Mouse (Mus musculus) hindbrain, embryonic 15.5 days (tissue): ENCODE results near the gene Hs6st3. TPM values are rescaled to one million over a fixed set of nuclear protein-coding genes. Genes with fewer than 3 reads are reported as not detected.
A peak's percentile ranks its signal among the peaks of the same experiment; 100 is the strongest.
"Not testable (repeated sequence)": the region's sequence is repeated elsewhere in the genome, so short reads cannot be mapped to it uniquely, and the experiment has no call there.

ENCODE experiments used
- ATAC-seq: fragments of 200-750 bp; cut with Nextera tagmentation; 2 replicates; pipeline ENCODE4 v1.8.0; 2017; ENCODE audit warnings: low read depth, moderate number of reproducible peaks, moderate TSS enrichment; ENCODE audit not compliant: low FRiP score
- H3K27ac ChIP-seq: fragments of 300-500 bp; sonication (generic); replicated peaks from 2 replicates; pipeline ENCODE4 v1.5.1; 2015; ENCODE audit warnings: mild to moderate bottlenecking, inconsistent platforms
- H3K27me3 ChIP-seq: fragments of 300-500 bp; sonication (generic); 2 replicates; pipeline ENCODE4 v1.6.1; 2015; ENCODE audit warnings: control low read depth, inconsistent platforms
- H3K36me3 ChIP-seq: fragments of 300-500 bp; sonication (generic); 2 replicates; pipeline ENCODE4 v1.6.1; 2015; ENCODE audit warnings: control low read depth, inconsistent platforms
- H3K4me1 ChIP-seq: fragments of 300-500 bp; sonication (generic); replicated peaks from 2 replicates; pipeline ENCODE4 v1.6.1; 2015; ENCODE audit warnings: control low read depth, inconsistent platforms
- H3K4me2 ChIP-seq: fragments of 300-500 bp; sonication (generic); 2 replicates; pipeline ENCODE4 v1.6.1; 2015; ENCODE audit warnings: moderate library complexity, mild to moderate bottlenecking, inconsistent platforms
- H3K4me3 ChIP-seq: fragments of 300-500 bp; sonication (generic); 2 replicates; pipeline ENCODE4 v1.5.1; 2015; ENCODE audit warnings: mild to moderate bottlenecking, inconsistent platforms
- H3K9ac ChIP-seq: fragments of 300-500 bp; sonication (generic); 2 replicates; pipeline ENCODE4 v1.6.1; 2015; ENCODE audit warnings: inconsistent platforms
- H3K9me3 ChIP-seq: fragments of 300-500 bp; sonication (generic); 2 replicates; pipeline ENCODE4 v1.6.1; 2016; ENCODE audit warnings: control low read depth, inconsistent platforms
- WGBS: fragments of 180-500 bp; shearing (Covaris S2); methylation state at CpG from one replicate; pipeline ENCODE4 v1.1.7; 2015; 5-methylcytosine and 5-hydroxymethylcytosine counted together
- polyA plus RNA-seq: library from polyadenylated mRNA; unstranded; fragments of >200 nt; fragmentation: Nextera tagmentation; extraction: Ambion mirVana; gene quantifications from 2 replicates; pipeline ENCODE4 v1.2.1, GENCODE M21; 2015

The Hs6st3 gene
- polyA plus RNA-seq, 1 experiment from 2014 or later, result 3.0 TPM

GRCm38 (mm10) chr14:119587365-119587764 is 449.2 kb downstream of the Hs6st3 start:
- not testable (repeated sequence) for H3K36me3 ChIP-seq, H3K9ac ChIP-seq, H3K4me3 ChIP-seq, H3K27me3 ChIP-seq, H3K9me3 ChIP-seq, ATAC-seq, H3K27ac ChIP-seq, H3K4me1 ChIP-seq, H3K4me2 ChIP-seq
- 92% methylated on average over 1 of the region's 1 CpGs for WGBS

- no peak overlapping the region for H3K4me3 ChIP-seq
- no peaks in the 10 kb centered on the region for H3K36me3 ChIP-seq
- no peak overlapping the region for H3K9ac ChIP-seq
- no peaks in the 10 kb centered on the region for H3K9me3 ChIP-seq
- no peak for ATAC-seq
- no peaks in the 10 kb centered on the region for H3K27me3 ChIP-seq
- no peak overlapping the region for H3K4me2 ChIP-seq
- no peak overlapping the region for H3K27ac ChIP-seq
- 60% methylated on average over 14 of the region's 14 CpGs for WGBS
- no peaks in the 10 kb centered on the region; the same call in 1 of the 2 replicates for H3K4me1 ChIP-seq
Observed at GRCm38 (mm10) chr14:119604327-119604726, 466.2 kb downstream of the Hs6st3 start.

- no peak overlapping the region for H3K4me2 ChIP-seq
- H3K4me3 ChIP-seq, result no peak overlapping the region
- ATAC-seq, result no peak
- H3K9me3 ChIP-seq, result no peaks in the 10 kb centered on the region
- no peak overlapping the region for H3K9ac ChIP-seq
- no peaks in the 10 kb centered on the region for H3K4me1 ChIP-seq
- WGBS, result 85% methylated on average over 2 of the region's 2 CpGs
- no peaks in the 10 kb centered on the region for H3K27me3 ChIP-seq
- H3K27ac ChIP-seq, result no peak overlapping the region
- H3K36me3 ChIP-seq, result no peaks in the 10 kb centered on the region
Observed at GRCm38 (mm10) chr14:119612793-119613192, 474.7 kb downstream of the Hs6st3 start.

GRCm38 (mm10) chr14:119629127-119629526 is 491.0 kb downstream of the Hs6st3 start:
- ATAC-seq, result no peak
- H3K9ac ChIP-seq, result no peak overlapping the region
- no peaks in the 10 kb centered on the region for H3K27me3 ChIP-seq
- no peak overlapping the region for H3K4me2 ChIP-seq
- no peaks in the 10 kb centered on the region; the same call in 1 of the 2 replicates for H3K4me1 ChIP-seq
- 80% methylated on average over 1 of the region's 1 CpGs for WGBS
- H3K9me3 ChIP-seq, result no peaks in the 10 kb centered on the region
- H3K4me3 ChIP-seq, result no peak overlapping the region
- no peak overlapping the region for H3K27ac ChIP-seq
- H3K36me3 ChIP-seq, result no peaks in the 10 kb centered on the region

GRCm38 (mm10) chr14:119633090-119633489 is 494.9 kb downstream of the Hs6st3 start:
- H3K27me3 ChIP-seq, result no peaks in the 10 kb centered on the region
- no peak overlapping the region for H3K4me2 ChIP-seq
- H3K36me3 ChIP-seq, result no peaks in the 10 kb centered on the region
- no peak overlapping the region for H3K4me3 ChIP-seq
- no peak overlapping the region for H3K27ac ChIP-seq
- no peak overlapping the region for H3K9ac ChIP-seq
- ATAC-seq, result no peak
- 75% methylated on average over 3 of the region's 3 CpGs for WGBS
- no peaks in the 10 kb centered on the region for H3K9me3 ChIP-seq
- no peaks in the 10 kb centered on the region; the same call in 1 of the 2 replicates for H3K4me1 ChIP-seq

- Histone ChIP-seq H3K4me3 (no peak overlapping the region), H3K4me2 (no peak overlapping the region), H3K9me3 (no peaks in the 10 kb centered on the region), H3K27ac (no peak overlapping the region), H3K36me3 (no peaks in the 10 kb centered on the region), H3K4me1 (no peaks in the 10 kb centered on the region; the same call in 1 of the 2 replicates), H3K27me3 (no peaks in the 10 kb centered on the region), H3K9ac (no peak overlapping the region)
- 76% methylated on average over 3 of the region's 3 CpGs for WGBS
- ATAC-seq, result no peak
Observed at GRCm38 (mm10) chr14:119633626-119634025, 495.5 kb downstream of the Hs6st3 start.

GRCm38 (mm10) chr14:119642874-119643273 is 504.7 kb downstream of the Hs6st3 start:
- no peak overlapping the region for H3K4me2 ChIP-seq
- H3K9me3 ChIP-seq, result no peaks in the 10 kb centered on the region
- no peak for ATAC-seq
- no peak overlapping the region for H3K27ac ChIP-seq
- WGBS, result 93% methylated on average over 1 of the region's 1 CpGs
- no peak overlapping the region for H3K4me3 ChIP-seq
- no peaks in the 10 kb centered on the region for H3K4me1 ChIP-seq
- H3K36me3 ChIP-seq, result no peaks in the 10 kb centered on the region
- H3K9ac ChIP-seq, result no peak overlapping the region
- H3K27me3 ChIP-seq, result no peaks in the 10 kb centered on the region

- no peak overlapping the region for H3K27ac ChIP-seq
- no peaks in the 10 kb centered on the region for H3K27me3 ChIP-seq
- no peaks in the 10 kb centered on the region for H3K4me1 ChIP-seq
- H3K9ac ChIP-seq, result no peak overlapping the region
- 94% methylated on average over 12 of the region's 12 CpGs for WGBS
- ATAC-seq, result no peak
- H3K9me3 ChIP-seq, result no peaks in the 10 kb centered on the region
- H3K4me3 ChIP-seq, result no peak overlapping the region
- no peak overlapping the region for H3K4me2 ChIP-seq
- H3K36me3 ChIP-seq, result no peaks in the 10 kb centered on the region
Observed at GRCm38 (mm10) chr14:119643840-119644239, 505.7 kb downstream of the Hs6st3 start.

GRCm38 (mm10) chr14:119656936-119657335 is 518.8 kb downstream of the Hs6st3 start:
- Histone ChIP-seq H3K4me2 (no peak overlapping the region), H3K27me3 (no peaks in the 10 kb centered on the region), H3K9me3 (no peaks in the 10 kb centered on the region), H3K4me1 (no peaks in the 10 kb centered on the region), H3K9ac (no peak overlapping the region), H3K4me3 (no peak overlapping the region), H3K27ac (no peak overlapping the region), H3K36me3 (no peaks in the 10 kb centered on the region)
- no peak for ATAC-seq
- WGBS, result 81% methylated on average over 2 of the region's 2 CpGs

GRCm38 (mm10) chr14:119665741-119666141 is 527.6 kb downstream of the Hs6st3 start:
- Histone ChIP-seq H3K9ac (no peak overlapping the region), H3K9me3 (no peaks in the 10 kb centered on the region), H3K4me2 (peak overlapping the region; percentile 22; the same call in 1 of the 2 replicates), H3K36me3 (no peaks in the 10 kb centered on the region), H3K4me1 (peaks cover 5% of the 10 kb centered on the region; the same call in 1 of the 2 replicates), H3K27ac (peak overlapping the region; percentile 65), H3K4me3 (no peak overlapping the region), H3K27me3 (no peaks in the 10 kb centered on the region)
- peak; percentile 79 for ATAC-seq
- WGBS, result 54% methylated on average over 5 of the region's 5 CpGs

- Histone ChIP-seq H3K9ac (no peak overlapping the region), H3K27ac (no peak overlapping the region), H3K36me3 (no peaks in the 10 kb centered on the region), H3K27me3 (no peaks in the 10 kb centered on the region), H3K4me2 (no peak overlapping the region), H3K4me1 (peaks cover 5% of the 10 kb centered on the region; the same call in 1 of the 2 replicates), H3K4me3 (no peak overlapping the region), H3K9me3 (no peaks in the 10 kb centered on the region)
- 83% methylated on average over 1 of the region's 1 CpGs for WGBS
- no peak for ATAC-seq
Observed at GRCm38 (mm10) chr14:119667421-119667820, 529.3 kb downstream of the Hs6st3 start.

GRCm38 (mm10) chr14:119670836-119671587 is 532.9 kb downstream of the Hs6st3 start:
- ATAC-seq, result no peak
- Histone ChIP-seq H3K4me2 (no peak overlapping the region), H3K9me3 (no peaks in the 10 kb centered on the region), H3K4me3 (no peak overlapping the region), H3K4me1 (peaks cover under 1% of the 10 kb centered on the region; the same call in 1 of the 2 replicates), H3K27ac (no peak overlapping the region), H3K27me3 (no peaks in the 10 kb centered on the region), H3K36me3 (no peaks in the 10 kb centered on the region), H3K9ac (no peak overlapping the region)
- 84% methylated on average over 16 of the region's 16 CpGs for WGBS
